Mouse (Mus musculus) CD4-positive, CD25-positive, alpha-beta regulatory T cell, adult 4 months (primary cell): Measurements from ENCODE around the gene Rpl36a-ps1. TPM values are rescaled to one million over a fixed set of nuclear protein-coding genes. Genes with fewer than 3 reads are reported as not detected.

ENCODE experiments used
- ATAC-seq: one replicate; pipeline ENCODE4 v1.8.0; 2017
- polyA plus RNA-seq, 2 experiments: library from polyadenylated mRNA; unstranded; fragments of 100-300 nt; shearing (Covaris generic); gene quantifications; one replicate each; pipeline ENCODE4 v1.2.1; 2017

The Rpl36a-ps1 gene
- polyA plus RNA-seq, 2 experiments from 2014 or later, result 24.4 to 31.0 TPM

- ATAC-seq, result no peak
These were observed 42.4 kb downstream of the Rpl36a-ps1 start for GRCm38 (mm10) chr14:98951626-98952290.

Other genes starting within 250 kb of the Rpl36a-ps1 start
- 10 to 100 TPM; 39.9 to 45.2 TPM for gene Mzt1, start 51.8 kb upstream of the Rpl36a-ps1 start, polyA plus RNA-seq
- gene Bora, start 51.9 kb upstream of the Rpl36a-ps1 start, polyA plus RNA-seq, result 10 to 100 TPM; 26.4 TPM
- 10 to 100 TPM; 28.1 to 30.4 TPM for gene Pibf1, start 105.1 kb upstream of the Rpl36a-ps1 start, polyA plus RNA-seq
- 1 to 10 TPM; 5.7 to 9.4 TPM for gene Dis3, start 105.5 kb upstream of the Rpl36a-ps1 start, polyA plus RNA-seq